Mouse (Mus musculus) fat pad, adult 2 months (tissue): Measurements from ENCODE around the gene 4930512M02Rik.
"Not testable (repeated sequence)": the region's sequence is repeated elsewhere in the genome, so short reads cannot be mapped to it uniquely, and the experiment has no call there.

ENCODE experiments used
- DNase-seq: peaks from one replicate; pipeline ENCODE4 v3.0.0-alpha.2; 2011; ENCODE audit warnings: low read depth, low spot score; ENCODE audit errors: extremely low read depth

Gene 4930512M02Rik

GRCm38 (mm10) chr11:11627735-11628134 lies at the start of gene 4930512M02Rik:
Gene 4930512M02Rik (minus strand): TSS chr11:11627835.
- not testable (repeated sequence) for DNase-seq

DNA sequence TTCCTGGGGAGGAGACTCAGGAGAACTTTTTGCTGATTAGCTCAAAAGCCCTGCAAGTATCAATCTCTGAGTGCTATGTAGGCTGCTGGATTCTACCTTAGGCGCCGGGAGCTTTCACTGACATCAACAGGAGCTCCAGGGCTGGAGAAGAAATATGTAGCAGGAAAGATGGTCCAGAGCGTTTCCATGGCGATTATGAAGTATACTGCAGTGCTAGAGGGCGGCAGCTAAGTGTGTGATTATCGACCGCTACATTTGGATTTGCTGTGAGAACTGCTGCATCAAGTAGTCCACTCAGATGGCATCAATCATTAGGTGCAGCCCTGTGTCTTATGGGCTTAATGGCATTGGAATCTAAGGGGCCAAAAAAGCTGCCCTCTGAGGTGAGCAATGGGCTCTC lies 49.5 kb upstream of the 4930512M02Rik start:
- DNase-seq, result no peak

DNA sequence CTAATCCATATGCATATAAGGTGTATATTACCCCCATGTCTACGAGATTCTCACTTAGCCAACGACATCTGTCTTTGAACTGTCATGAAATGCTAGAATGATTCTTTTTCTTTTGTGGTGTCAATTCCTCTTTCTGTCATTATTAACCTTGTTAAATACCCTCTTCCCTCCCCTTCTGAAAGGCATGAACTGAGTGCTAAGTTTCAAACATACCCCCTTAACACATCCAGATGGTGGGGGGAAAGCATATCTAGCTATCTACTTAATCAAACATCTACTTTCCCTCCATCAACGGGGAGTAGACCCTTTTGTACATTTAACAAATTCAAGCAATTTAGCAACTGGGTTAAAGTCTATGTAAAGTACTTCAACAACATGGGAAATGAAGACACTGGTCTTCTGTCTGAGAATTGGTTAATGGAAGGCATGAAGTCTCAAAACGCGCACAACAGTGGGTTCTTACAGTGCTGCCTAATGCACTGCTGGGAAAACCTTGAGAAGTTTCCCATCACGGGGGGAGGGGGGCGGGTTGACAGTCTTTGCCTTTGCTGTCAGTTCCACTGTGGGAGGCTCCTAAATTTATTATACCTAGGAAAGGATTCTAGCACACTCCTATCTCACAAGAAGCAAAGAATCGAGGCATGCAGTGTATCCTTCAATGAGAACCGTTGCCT lies 48.6 kb upstream of the 4930512M02Rik start:
- DNase-seq, result no peak

DNA sequence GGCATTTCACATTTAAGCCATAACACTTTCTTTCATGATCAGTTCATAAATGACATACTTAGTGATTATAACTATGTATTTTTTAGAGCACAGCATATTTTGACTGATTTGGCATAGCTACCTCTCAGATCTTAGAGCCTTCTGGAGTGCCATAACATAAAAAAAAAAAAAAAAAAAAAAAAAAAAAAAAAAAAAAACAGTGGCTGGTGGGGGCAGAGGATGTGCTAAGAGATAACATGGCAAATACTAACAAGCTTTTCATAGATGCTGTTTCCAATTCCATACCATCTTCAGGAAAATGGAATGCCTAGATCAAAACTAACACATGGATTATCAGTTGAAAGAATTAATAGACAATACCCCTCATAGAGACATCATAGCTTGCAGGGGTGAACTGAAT lies 47.4 kb upstream of the 4930512M02Rik start:
- DNase-seq, result no peak

GRCm38 (mm10) chr11:11672974-11673373 lies 45.3 kb upstream of the 4930512M02Rik start:
- no peak for DNase-seq

GRCm38 (mm10) chr11:11667922-11668290 lies 40.3 kb upstream of the 4930512M02Rik start:
- DNase-seq, result no peak

GRCm38 (mm10) chr11:11667254-11667921 lies 39.8 kb upstream of the 4930512M02Rik start:
- DNase-seq, result no peak

DNA sequence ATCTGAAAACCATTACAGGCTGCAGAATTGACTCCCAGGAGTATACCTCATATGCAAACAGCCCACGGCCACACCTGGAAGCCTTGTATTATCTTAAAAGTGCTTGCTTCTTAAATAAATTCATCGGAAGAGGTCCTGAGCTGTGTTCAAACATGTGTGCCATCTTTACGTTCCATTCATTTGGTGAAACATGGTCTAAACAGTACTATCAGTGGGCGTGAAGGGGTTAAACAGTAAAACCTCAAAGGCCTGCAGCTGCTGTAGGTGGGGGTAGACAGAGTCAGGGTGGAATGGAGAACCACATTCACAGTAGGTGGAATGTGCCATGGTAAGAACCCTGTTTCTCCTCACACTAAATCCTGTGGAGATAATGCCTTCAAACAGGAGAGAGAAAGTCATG lies 33.0 kb upstream of the 4930512M02Rik start:
- DNase-seq, result no peak

GRCm38 (mm10) chr11:11658834-11659233 lies 31.2 kb upstream of the 4930512M02Rik start:
- no peak for DNase-seq

GRCm38 (mm10) chr11:11657634-11658033 lies 30.0 kb upstream of the 4930512M02Rik start:
- DNase-seq, result no peak

DNA sequence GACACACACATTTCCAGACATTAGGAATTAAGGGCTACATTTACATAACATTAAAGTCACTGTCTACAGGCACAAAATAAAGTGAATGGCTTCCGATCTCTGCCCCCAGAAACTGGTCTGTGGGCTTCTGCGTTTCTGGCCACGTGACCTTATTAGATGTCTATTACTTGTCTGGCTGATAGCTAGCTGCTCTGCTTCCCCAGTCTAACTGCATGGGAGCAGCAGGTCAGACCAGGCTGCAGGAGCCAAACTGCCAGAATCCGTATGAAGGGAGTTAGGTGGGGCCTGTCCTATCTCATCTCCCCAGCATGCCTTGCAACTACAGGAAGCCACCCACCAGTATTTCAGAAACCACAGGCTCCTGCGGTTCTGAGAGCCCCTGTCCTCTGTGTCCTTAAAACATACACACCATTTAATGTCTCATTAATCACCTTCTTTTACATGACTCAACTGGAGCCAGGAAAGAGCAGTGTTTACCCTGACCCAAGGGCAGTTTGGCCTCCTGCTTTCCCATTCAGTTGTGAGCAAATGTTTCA lies 29.4 kb upstream of the 4930512M02Rik start:
- DNase-seq, result no peak

- no peak for DNase-seq
Observed at GRCm38 (mm10) chr11:11656388-11656787, 28.8 kb upstream of the 4930512M02Rik start.

DNA sequence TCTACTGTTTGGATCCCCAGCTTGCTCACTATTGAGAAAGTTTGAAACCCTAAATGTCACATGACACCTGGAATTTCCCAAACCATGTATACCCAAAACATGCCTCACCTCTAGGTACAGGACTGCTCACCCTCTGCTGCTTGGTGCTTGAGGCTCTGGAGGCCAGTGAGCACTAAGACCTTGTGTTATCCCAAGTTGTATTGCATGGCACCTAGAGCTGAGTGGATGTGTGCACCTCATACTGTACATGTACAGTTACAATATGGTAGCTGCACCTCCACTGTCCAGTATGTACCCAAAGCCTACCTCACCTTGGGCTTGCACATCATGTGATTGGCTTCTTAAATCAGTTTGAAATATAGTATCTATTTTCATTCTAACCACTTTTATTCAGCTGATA lies 16.7 kb upstream of the 4930512M02Rik start:
- DNase-seq, result no peak

DNA sequence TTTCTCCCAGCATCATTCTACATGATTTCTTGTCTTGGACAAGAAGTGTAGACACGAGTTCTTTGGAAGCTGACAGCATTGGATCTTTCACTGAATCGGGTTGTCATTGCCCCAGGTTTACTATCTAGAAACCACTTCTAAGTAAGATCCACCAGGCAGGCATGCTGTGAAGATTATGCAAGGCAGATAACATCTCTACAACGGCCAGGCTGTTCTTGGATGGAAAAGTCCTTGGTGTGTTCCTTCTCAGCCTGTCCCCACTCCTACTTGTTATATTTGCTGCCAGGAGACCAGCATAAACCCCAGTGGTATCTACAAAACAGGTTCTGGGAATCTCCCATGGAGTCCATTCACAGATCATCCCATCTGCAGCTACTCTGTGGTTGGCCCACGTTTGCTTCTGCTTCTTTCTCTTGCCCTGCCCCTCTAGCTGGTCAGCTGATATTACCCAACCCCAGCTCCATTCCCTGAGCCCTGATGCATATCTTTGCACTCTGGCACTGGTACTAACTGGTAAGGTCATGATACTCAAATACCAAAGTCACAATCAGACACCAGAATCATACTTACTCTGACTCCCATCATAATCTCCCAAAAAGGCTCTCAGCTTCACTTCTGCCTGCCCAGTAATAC lies 3.4 kb downstream of the 4930512M02Rik start:
- DNase-seq, result no peak

DNA sequence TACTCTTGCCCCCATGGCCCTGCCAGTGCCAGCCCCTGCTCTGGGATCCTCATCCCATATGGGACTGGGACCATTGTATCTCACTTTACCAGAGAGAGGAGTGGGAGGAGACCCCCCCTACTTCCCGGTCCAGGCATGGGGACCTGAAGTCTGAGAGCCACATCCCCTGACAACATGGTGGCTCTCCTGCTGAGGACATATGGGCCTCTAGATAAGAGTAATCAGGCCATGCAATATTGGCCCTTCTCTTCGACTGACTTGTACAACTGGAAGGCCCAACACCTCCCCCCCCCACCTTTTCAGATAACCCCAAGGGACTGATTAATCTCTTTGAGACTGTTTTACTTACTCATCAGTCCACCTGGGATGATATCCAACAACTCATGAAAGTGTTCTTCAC lies 18.4 kb downstream of the 4930512M02Rik start:
- no peak for DNase-seq

- DNase-seq, result no peak
Observed at GRCm38 (mm10) chr11:11587327-11587726, 40.3 kb downstream of the 4930512M02Rik start.

GRCm38 (mm10) chr11:11586423-11586822 lies 41.2 kb downstream of the 4930512M02Rik start:
- no peak for DNase-seq

DNA sequence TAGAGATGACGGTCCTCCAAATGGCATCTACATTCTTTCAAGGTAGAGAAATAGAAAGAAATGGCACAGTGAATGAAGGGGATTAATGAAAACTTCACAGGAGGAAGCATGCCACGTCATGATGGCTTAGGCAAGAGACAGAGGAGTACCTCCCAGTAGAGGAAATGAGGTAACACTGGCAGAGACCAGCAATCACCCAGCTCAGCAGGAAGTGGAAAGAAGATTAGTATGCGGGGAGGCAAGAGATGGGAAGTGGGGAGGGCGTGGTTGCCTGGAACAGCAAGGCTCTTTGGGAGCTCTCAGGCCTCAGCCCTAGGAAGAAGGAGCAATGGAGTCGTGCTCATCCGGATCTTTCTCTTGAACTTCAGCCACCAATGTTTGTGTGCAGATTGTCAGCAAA lies 53.9 kb downstream of the 4930512M02Rik start:
- DNase-seq, result no peak

DNA sequence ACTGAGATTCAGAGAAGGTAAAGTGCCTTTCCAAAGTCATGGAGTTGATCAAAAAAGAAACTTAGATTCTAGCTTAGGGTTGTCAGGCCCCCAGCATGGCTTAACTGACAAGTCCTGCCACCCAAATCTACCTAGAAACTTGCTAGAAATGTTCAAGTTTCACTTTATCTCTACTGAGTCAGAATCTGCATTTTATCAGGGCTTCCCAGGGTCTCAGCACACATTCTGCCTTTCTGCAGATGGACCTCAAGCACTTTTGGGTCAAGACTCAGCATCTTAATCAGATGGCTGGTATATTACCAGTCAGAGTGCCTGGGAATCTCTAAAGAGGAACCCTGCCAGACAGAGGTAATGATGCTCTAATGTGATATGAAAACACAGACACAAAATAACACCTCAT lies 56.9 kb downstream of the 4930512M02Rik start:
- DNase-seq, result no peak

DNA sequence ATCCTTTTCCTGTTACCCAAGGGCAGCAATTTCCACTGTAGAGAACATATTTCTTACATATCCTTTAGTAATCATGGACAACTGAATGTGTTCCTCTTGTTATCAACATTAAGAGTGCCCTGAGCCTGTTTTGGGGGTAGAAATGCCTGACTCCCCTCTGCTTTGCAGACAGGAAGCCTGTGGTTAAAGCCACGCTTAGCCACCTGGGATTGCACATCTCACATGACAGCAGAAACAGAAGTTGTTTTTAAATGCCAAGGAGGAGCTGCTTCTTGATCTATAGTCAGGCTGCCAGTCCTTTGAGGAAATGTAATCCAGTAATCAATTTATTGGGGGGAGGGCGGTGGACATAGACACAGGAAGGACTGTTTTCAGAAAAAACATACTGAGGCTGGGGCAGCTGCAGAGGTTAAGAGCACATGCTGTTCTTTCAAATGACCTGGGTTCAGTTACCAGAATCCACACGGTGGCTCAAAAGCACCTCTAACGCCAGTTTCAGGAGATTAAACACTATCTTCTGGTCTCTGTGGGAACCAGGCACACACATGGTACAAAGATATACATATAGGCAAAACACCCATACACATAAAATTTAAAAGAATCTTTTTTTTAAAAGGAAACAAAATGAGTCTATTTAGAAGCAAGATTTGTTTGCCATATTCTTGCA lies 58.0 kb downstream of the 4930512M02Rik start:
- DNase-seq, result no peak

GRCm38 (mm10) chr11:11568033-11568432 lies 59.6 kb downstream of the 4930512M02Rik start:
- DNase-seq, result no peak
